Mouse (Mus musculus): ENCODE data around the gene Sergef. TPM values are rescaled to one million over a fixed set of nuclear protein-coding genes. Genes with fewer than 3 reads are reported as not detected.

The Sergef gene
- polyA plus RNA-seq, 1 experiment from 2014 or later = 13.3 TPM

DNA sequence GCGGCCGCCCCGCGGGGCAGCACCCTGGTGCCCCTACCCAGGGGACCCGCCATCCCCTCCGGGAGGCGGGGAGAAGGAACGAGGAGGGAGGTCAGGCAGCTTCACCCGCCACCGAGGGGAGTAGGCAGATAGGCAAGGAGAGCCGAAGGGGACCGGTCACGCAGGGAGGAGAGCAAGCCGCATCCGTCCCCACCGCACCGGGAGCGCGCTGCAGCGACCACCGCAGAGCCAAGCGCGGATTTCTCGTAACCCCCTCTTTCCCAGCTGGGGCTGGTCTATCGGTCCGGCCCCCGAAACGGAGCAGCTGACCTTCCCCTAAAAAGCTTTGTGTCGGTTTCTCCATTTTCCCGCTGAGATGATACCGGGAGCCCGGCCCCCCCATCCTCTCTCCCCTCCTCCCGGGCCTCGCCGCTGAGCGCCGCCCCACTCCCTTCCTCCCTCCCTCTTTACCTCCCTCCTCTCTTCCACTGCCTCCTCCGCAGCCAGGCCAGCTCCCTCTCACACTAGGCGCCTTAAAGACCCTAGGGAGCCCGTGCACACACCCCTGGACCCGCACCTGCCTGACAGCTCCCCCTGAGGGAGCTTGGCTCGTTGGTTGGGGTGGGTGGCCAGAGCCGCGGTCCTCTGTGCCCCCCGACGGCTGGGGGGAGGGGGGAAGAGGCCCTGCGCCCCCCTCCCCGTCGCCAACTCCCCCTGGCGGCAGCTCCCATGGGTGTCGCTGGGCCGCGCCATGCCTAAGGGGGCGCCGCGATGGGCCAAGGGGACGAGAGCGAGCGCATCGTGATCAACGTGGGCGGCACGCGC, 242.5 kb downstream of the Sergef start:
- H3K9me3 ChIP-seq (ENCODE audit: control insufficient read depth, low read length) = no peaks in the 10 kb centered on the region
- no peaks in the 10 kb centered on the region for H3K36me3 ChIP-seq (ENCODE audit: control insufficient read depth, insufficient read depth, low read length)
- peak overlapping the region; percentile 88 for H3K4me2 ChIP-seq (ENCODE audit: low read depth, low read length)
- H3K4me1 ChIP-seq (replicated peaks; ENCODE audit: control insufficient read depth, insufficient read depth, low read length) = peaks cover 9% of the 10 kb centered on the region
- WGBS = 1% methylated on average over 36 of the region's 64 CpGs
- no peak overlapping the region for H3K27ac ChIP-seq (ENCODE audit: low read length)
- H3K9ac ChIP-seq (ENCODE audit: low read length) = no peak overlapping the region
- H3K27me3 ChIP-seq (ENCODE audit: control insufficient read depth, insufficient read depth, low read depth, low read length) = peaks cover 68% of the 10 kb centered on the region
- peak; percentile 19; the same call in 1 of the 2 replicates for ATAC-seq (ENCODE audit: low read depth)
- H3K4me3 ChIP-seq (ENCODE audit: low read length) = peak overlapping the region; percentile 52

GRCm38 (mm10) chr7:46396231-46396927, 243.2 kb downstream of the Sergef start, which contains the start of gene Kcnc1:
Gene Kcnc1, plus strand, starts transcription at chr7:46396497.
- Histone ChIP-seq H3K27ac (ENCODE audit: low read length) (no peak within 1 kb of the TSS), H3K9me3 (ENCODE audit: control insufficient read depth, low read length) (no peaks in the 10 kb centered on the region), H3K4me2 (ENCODE audit: low read depth, low read length) (peak within 1 kb of the TSS; percentile 88), H3K9ac (ENCODE audit: low read length) (no peak within 1 kb of the TSS), H3K4me1 (replicated peaks; ENCODE audit: control insufficient read depth, insufficient read depth, low read length) (peaks cover 9% of the 10 kb centered on the region), H3K27me3 (ENCODE audit: control insufficient read depth, insufficient read depth, low read depth, low read length) (peaks cover 68% of the 10 kb centered on the region), H3K36me3 (ENCODE audit: control insufficient read depth, insufficient read depth, low read length) (no peaks in the 10 kb centered on the region), H3K4me3 (ENCODE audit: low read length) (peak within 1 kb of the TSS; percentile 52)
- ATAC-seq (ENCODE audit: low read depth) = peak; percentile 83
- WGBS = under 1% methylated on average over 45 of the region's 93 CpGs

- Histone ChIP-seq H3K4me2 (ENCODE audit: low read depth, low read length) (no peak overlapping the region; the same call in 1 of the 2 replicates), H3K27me3 (ENCODE audit: control insufficient read depth, insufficient read depth, low read depth, low read length) (peaks cover 68% of the 10 kb centered on the region), H3K4me3 (ENCODE audit: low read length) (no peak overlapping the region)
Measured at GRCm38 (mm10) chr7:46395571-46395970, 244.0 kb downstream of the Sergef start.

GRCm38 (mm10) chr7:46394933-46395332, 244.7 kb downstream of the Sergef start:
- no peak for ATAC-seq (ENCODE audit: low read depth)
- Histone ChIP-seq H3K9me3 (ENCODE audit: control insufficient read depth, low read length) (no peaks in the 10 kb centered on the region), H3K27ac (ENCODE audit: low read length) (no peak overlapping the region), H3K36me3 (ENCODE audit: control insufficient read depth, insufficient read depth, low read length) (no peaks in the 10 kb centered on the region), H3K9ac (ENCODE audit: low read length) (no peak overlapping the region), H3K4me2 (ENCODE audit: low read depth, low read length) (no peak overlapping the region), H3K4me3 (ENCODE audit: low read length) (no peak overlapping the region), H3K27me3 (ENCODE audit: control insufficient read depth, insufficient read depth, low read depth, low read length) (peaks cover 65% of the 10 kb centered on the region), H3K4me1 (replicated peaks; ENCODE audit: control insufficient read depth, insufficient read depth, low read length) (peaks cover 9% of the 10 kb centered on the region)
- 49% methylated on average over 4 of the region's 4 CpGs for WGBS

More at GRCm38 (mm10) chr7:46395571-46395970, 244.0 kb downstream of the Sergef start:
- Histone ChIP-seq H3K9me3 (ENCODE audit: control insufficient read depth, low read length) (no peaks in the 10 kb centered on the region), H3K27ac (ENCODE audit: low read length) (no peak overlapping the region), H3K9ac (ENCODE audit: low read length) (no peak overlapping the region), H3K4me1 (replicated peaks; ENCODE audit: control insufficient read depth, insufficient read depth, low read length) (peaks cover 9% of the 10 kb centered on the region), H3K36me3 (ENCODE audit: control insufficient read depth, insufficient read depth, low read length) (no peaks in the 10 kb centered on the region)
- 25% methylated on average over 6 of the region's 6 CpGs for WGBS
- no peak for ATAC-seq (ENCODE audit: low read depth)

DNA sequence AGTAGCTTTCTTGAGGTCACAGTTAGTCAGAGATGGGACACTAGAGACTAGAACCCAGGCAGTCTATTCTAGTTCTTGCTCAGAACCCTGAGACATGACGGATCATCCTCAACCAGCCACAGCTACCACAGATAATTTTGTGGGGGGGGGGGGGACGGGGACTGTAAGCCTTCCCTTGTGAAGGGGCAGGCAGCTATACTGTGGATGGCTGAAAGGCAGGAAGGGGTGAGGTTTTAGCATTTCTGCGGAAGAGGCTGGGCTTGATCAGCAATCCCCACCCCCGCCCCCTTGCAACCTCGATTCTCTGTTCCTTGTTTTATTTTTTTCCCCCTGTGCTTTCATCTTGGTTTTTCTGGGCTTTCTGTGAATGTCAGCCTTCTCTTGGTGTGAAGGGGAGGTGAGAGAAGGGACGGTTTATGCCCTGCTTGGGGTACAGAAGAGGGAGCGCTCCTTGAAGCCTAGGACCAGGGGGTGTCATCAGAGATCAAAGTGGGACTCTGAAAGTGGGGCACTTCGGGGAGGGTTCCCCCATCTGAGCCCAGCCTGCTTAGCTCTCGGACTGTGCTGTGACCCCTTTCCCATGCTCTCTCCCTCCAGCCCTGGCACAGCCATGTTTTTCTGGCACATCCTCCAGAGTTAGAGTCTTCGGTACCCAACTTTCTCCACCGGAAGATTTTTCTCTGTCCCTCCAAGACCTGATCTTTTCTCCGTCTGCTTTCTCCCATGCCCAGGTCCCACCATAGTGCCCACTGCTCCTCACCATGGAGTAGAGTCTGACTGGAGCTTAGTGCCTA, 245.7 kb downstream of the Sergef start:
- Histone ChIP-seq H3K4me3 (ENCODE audit: low read length) (no peak overlapping the region), H3K27me3 (ENCODE audit: control insufficient read depth, insufficient read depth, low read depth, low read length) (peaks cover 56% of the 10 kb centered on the region), H3K36me3 (ENCODE audit: control insufficient read depth, insufficient read depth, low read length) (no peaks in the 10 kb centered on the region), H3K4me2 (ENCODE audit: low read depth, low read length) (no peak overlapping the region), H3K4me1 (replicated peaks; ENCODE audit: control insufficient read depth, insufficient read depth, low read length) (peaks cover 9% of the 10 kb centered on the region), H3K9ac (ENCODE audit: low read length) (no peak overlapping the region), H3K27ac (ENCODE audit: low read length) (no peak overlapping the region), H3K9me3 (ENCODE audit: control insufficient read depth, low read length) (no peaks in the 10 kb centered on the region)
- WGBS = 27% methylated on average over 11 of the region's 12 CpGs
- no peak for ATAC-seq (ENCODE audit: low read depth)

Other genes with a start within 250 kb of the Sergef start
- gene Kcnc1, start 243.3 kb downstream of the Sergef start, polyA plus RNA-seq (2015; fragmentation: Nextera tagmentation; extraction: Ambion mirVana) = 0.30 and 0.55 TPM in 2 replicates
- gene Tph1, start 32.7 kb upstream of the Sergef start, polyA plus RNA-seq (2015; fragmentation: Nextera tagmentation; extraction: Ambion mirVana) = 0.18 and 0.57 TPM in 2 replicates
- gene Saal1, start 70.9 kb upstream of the Sergef start, polyA plus RNA-seq (2015; fragmentation: Nextera tagmentation; extraction: Ambion mirVana) = 29.4 and 29.8 TPM in 2 replicates
- gene Saa3, start 75.9 kb upstream of the Sergef start, polyA plus RNA-seq (2015; fragmentation: Nextera tagmentation; extraction: Ambion mirVana) = 0.35 and 0.43 TPM in 2 replicates
- 0.16 TPM in 1 of 2 replicates, not detected in the other for gene Saa4, start 92.8 kb upstream of the Sergef start, polyA plus RNA-seq (2015; fragmentation: Nextera tagmentation; extraction: Ambion mirVana)
- 0.55 TPM in 1 of 2 replicates, not detected in the other for gene Saa1, start 103.2 kb upstream of the Sergef start, polyA plus RNA-seq (2015; fragmentation: Nextera tagmentation; extraction: Ambion mirVana)
- not detected in 2 replicates for gene Saa2, start 112.0 kb upstream of the Sergef start, polyA plus RNA-seq (2015; fragmentation: Nextera tagmentation; extraction: Ambion mirVana)
- 21.4 and 23.5 TPM in 2 replicates for gene Hps5, start 156.3 kb upstream of the Sergef start, polyA plus RNA-seq (2015; fragmentation: Nextera tagmentation; extraction: Ambion mirVana)
- gene Gtf2h1, start 156.3 kb upstream of the Sergef start, polyA plus RNA-seq (2015; fragmentation: Nextera tagmentation; extraction: Ambion mirVana) = 40.6 and 41.7 TPM in 2 replicates
- 1,668 and 1,763 TPM in 2 replicates for gene Ldha, start 201.7 kb upstream of the Sergef start, polyA plus RNA-seq (2015; fragmentation: Nextera tagmentation; extraction: Ambion mirVana)
- gene Ldhc, start 221.4 kb upstream of the Sergef start, polyA plus RNA-seq (2015; fragmentation: Nextera tagmentation; extraction: Ambion mirVana) = 0.14 and 0.67 TPM in 2 replicates